Mouse (Mus musculus): ENCODE measurements around the gene Add3.

The Add3 gene

DNA sequence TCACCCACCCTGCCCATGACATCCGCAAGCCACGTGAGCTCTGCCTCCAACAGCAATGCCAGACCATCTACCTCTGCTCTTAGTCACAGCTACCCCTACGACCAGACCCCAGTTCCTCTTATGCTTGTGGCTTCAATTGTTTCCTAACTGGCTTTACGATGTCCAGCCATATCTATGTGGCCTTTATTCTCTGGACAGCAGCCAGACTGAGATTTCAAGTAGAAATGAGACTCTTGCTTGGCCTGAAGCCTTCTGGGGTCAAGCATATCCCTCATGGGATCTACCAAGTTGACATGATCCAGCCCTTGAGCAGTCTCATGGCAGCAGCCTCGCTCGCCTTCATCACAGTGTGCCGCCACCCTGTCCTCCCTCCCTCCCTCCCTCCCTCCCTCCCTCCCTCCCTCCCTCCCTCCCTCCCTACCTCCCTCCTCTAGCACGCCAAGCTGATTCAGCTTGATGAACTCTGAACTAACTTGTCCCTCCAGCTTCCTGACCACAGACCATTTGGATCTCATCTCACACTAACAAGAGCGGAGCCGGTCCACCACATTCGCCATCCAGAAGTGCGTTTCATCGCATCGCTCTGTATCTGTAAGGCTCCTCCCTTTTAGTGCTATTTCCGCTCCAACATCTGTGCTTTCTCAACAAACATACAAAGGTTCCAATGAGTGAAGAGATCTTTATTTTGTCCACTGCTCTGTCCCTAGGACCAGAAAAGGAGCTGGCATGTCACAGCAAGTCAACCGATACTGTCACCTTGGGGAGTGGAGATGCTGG is 9.7 kb upstream of the Add3 start:
- no peak for DNase-seq (ENCODE audit: inconsistent ontology term)

DNA sequence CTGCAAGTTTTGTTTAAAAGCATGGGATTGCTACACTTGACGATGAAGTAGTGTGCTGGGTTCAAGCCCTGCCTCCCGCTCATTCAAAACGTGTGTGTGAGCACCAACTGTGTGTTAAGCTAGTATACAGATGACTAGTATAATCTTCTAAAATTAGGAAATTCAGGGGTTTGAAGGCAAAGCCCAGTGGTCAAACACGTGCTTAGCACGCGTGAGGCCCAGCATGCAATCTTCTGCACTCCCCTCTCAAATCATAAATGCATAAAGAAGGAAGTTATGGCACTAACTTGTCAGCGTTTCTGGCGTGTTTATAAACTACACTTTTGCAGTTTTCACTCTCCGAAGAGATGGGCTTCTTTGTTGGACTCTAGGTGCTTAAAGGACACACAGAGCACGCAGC is 7.8 kb upstream of the Add3 start:
- no peak for DNase-seq (ENCODE audit: inconsistent ontology term)

DNA sequence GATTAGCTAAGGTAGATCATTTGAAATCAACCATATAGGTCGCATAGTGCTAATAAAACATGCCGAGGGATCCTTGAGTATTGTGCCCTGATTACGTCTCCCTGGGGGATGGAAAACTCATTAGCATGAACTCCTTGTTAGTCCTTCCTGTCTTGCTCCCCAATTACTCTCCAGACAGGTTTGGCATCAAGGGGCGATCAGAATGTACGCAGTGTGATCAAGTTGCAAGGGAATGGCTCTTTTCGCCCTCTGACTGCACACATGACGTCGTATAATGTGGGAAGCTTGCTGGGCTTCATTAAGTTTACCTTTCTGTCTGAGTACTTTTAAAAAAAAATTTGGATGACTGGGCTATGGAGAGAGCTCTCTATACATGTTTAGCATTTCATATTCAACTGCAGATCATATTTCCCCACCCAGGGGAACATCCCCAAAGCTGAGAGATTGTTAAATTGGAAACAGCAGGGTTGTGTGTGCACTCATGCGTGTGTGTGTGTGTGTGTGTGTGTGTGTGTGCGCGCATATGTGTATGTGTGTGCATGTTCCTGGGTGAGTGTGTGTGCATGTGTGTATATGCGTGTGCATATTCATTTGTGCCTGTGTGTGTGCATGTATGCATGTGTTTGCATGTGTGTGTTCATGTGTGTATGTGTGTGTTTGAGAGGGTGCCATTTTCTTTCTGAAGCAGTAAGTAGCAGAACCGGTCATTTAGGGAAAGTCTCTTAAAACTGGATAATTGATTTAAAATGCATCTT is 3.7 kb upstream of the Add3 start:
- no peak for DNase-seq (ENCODE audit: inconsistent ontology term)

DNA sequence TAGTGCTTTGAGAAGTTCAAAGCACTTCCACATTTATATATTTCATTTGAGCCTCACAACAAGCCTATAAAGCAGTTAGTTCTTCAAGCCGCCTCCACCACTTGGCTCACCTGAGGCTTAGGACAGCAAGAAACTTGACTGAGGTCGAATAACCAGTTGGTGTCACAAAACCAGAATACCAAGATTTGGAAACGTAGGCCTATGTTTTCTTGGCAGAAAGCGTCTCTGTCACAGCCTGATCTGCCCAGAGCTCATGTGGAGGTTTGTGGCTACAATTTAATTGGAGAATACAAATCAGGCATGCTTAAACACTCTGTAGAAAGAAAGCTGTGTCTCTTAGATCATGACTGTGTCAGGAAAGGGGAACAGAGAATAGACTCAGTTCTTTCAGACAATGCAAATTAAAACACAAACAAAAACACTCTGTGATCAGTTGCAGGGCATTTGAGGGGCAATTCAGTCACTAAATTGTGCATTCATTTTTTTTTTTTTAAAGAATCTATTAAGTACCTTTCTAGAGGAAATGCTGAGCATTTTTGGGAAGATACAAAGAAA is 3.0 kb upstream of the Add3 start:
- peak; percentile 81 for DNase-seq (ENCODE audit: inconsistent ontology term)

DNA sequence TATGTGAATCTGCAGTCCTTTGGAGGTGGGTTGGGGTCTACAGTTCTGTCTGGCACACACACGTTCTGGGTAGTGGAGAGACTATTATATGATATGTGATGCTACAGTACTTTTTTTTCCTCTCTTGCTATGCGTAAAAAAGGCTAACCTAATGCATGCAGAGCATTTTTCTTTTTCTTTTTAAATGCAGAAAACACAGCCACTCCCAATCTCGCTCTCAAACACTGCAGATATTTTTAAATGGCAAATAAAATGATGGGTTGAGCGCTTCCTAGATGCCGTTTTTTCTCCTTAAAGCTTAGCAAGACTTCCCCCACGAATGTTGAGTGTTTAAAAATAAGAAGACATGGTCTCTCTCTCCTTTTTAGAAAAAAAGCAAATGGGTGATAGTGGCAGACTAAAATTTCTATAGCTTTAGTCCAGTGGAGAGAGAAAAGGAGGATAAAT is 584 bp downstream of the Add3 start:
- DNase-seq (ENCODE audit: inconsistent ontology term) = peak; percentile 22

DNA sequence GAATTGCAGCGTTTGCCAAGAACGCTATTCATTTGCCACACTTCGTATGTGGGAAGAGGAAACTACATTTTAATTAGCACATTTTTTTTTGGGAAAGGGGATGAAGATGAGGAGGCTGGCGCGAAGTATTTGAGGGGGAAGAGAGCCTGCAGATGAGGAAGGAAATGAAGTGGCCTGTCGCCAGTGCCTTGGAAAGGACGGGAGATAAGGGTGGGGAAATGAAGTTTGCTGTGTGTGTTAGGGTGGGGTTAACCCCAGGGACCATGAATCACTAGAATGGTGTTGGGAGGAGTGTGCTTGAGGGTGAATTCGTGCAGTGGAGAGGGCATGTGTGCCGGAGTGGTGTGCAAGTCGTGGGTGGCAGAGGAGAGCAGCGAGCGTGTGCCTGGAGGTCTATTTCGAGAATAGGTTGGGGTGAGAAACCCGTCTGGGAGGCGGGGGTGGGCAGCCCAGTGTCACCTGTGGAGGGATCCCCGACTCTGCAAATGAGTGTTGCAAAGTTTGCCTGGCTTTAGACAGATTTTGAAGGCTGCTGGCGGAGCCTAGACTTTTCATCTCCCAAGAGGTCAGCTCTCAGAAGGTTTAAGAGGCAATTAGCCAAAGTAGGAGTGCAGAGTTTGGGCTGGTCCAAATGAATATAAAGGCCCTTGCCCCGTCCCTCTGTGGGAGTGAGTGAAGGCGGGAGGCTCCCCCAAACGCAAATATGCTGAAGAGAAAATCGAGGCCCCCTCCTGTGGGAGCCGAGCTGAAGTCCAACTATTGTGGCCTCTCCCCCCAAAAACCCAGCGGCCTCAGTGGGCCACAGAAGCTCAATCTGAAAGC is 1.2 kb downstream of the Add3 start:
- no peak for DNase-seq (ENCODE audit: inconsistent ontology term)

DNA sequence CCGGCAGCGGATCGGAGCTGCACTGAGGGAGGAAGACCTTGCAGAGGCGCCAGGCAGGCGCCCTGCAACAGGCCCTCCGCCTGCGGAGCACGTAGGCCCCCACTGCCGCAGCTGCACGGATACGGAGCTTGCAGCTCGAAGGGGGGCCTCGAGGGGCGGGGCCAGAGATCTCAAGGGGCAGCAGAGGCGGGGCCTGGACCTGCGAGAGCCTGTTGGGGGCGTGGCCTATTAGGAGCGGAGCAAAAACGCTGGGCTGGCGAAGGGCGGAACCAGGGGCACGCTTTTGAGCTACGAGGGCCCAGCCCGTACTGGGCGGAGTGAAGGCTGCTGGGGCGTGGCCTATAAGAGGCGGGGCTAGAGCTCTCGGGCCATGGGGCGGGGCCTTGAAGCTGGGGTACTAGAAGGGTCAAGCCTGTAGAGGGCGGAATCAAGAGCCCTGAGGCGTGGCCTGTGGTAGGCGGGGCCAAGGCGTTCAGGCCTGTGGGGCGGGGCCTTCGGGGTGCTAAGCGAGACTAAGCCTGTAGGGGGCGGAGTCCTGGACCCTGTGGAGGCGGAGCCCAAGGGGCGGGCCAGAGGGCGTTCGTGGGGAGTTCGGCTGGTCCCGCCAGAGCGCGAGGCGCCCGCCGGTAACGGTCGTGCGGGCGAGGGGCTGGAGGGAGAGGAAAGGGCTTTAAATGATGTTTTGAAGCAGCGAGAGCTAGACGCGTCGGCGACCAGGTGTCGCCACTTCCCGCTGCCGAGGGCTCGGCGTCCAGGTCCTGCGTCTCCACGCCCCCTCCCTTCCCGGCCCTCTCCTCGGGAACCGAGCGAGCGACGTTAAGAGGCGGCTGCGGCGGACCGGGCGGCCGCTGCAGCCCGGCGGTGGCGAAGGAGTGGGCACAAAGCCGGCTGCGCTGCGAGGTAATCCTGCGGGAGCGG is 2.2 kb downstream of the Add3 start:
- peak; percentile 100 for DNase-seq (ENCODE audit: inconsistent ontology term)

DNA sequence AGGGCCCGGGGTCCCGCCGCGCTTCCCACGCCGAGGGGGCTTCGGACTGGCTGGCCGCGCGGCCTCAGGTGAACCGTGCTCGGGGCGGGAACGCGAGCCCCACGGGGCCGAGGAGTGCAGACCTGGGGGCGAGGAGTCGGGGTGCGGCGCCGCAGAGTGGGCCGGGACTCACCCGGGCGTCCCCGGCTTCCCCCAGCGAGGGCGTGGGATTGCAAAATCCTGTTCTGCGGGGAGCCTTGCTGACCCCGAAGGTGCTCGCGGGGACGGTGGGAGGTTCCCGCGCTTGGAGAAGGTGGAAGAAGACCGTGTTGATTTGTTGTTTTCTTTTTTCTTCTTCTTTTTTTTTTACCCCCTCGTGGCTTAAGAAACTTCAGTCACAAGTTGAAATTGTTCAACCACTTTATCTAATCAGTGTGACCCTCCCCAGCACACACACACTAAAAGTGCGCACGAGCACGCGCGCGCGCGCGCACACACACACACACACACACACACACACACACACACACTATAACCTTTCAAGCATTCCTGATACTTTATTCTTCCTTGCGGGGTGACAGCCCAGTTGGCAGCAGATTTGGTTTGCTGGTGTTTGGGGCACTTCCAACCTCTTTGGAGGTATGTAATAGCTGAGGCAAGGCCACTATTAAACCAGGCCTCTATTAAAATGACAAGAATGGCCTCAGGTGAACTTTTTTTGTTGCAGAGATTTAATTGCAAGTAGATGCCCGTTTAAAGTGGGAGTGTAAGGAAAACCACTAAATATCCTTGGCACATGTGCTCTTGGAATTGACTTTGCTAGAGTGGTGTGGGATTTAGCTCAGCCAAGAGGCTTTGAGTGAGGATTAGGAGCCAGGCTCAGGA is 3.1 kb downstream of the Add3 start:
- peak; percentile 48 for DNase-seq (ENCODE audit: inconsistent ontology term)

DNA sequence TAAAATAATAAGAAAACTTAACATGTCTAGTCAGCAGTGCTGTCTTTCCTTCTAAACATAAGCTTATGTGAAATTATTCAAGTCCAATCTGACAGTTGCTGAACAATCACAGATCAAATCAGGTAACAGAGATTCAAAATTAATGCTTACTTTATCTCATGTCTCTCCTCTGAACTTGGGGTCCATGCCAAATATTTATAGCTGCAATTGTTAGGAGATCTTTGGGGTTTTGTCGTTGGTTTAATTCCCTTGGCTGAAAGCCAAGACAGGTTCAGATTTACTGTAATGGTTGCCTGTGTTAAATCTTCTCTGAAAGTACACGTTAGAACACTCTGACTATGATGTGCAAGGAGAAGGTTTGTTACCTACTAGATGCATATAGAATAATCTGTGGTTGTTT is 4.8 kb downstream of the Add3 start:
- no peak for DNase-seq (ENCODE audit: inconsistent ontology term)

DNA sequence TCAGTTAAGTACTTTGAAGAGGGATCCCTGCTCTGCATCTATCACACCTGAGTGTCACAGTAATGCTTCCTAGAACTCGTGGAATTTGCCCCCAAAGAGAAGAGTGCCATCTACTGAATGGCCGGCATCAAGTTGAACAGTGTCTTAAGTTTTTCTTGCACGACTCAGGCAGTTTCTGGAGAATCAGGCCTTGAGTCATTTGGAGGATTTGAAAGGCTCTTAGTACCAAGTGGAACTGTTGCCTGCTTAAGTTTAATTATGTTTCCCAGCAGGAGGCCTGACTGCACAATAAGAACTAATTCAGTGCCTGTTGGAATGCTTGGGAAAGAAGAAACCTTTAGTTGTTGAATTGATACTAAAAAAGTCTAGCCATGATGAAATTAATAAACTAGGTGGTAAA is 9.1 kb downstream of the Add3 start:
- peak; percentile 64 for DNase-seq (ENCODE audit: inconsistent ontology term)

DNA sequence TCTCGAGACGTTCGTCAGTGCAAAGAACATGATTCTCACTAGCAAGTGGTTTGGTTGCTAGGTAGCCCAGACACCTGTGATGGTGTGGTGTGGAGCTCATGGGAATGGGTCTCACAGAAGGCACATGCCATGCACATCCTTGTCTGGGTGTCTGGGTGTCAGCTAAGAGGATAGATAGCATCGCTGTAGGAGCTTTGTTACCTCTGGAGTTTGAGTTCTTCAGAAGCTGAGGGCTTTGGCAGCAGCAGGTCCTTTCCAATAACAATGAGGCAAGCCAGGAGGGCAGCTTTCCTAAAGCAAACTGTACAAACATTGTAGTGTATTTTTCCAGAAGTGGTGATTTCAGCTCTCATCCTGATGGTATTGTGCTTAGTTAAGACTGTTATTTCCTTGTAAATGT is 12.2 kb downstream of the Add3 start:
- DNase-seq (ENCODE audit: inconsistent ontology term) = no peak

DNA sequence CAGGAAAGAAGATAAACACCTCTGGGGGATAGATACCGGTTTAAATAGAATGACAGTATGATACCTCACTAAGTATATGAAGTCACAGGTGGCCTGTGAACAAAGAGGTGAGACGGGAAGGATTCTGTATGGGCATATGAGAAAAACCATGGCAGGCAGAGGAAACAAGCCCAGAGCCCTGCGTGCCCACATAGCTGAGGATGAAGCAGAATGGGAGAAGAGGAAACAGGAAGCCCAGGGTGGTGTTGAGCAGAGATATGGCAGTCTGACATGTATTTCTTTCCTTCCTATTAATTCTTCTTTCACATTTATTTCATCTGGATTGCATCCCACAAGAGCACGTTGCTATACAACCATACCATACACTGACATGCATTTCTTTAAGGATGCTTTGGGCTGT is 12.9 kb downstream of the Add3 start:
- no peak for DNase-seq (ENCODE audit: inconsistent ontology term)

DNA sequence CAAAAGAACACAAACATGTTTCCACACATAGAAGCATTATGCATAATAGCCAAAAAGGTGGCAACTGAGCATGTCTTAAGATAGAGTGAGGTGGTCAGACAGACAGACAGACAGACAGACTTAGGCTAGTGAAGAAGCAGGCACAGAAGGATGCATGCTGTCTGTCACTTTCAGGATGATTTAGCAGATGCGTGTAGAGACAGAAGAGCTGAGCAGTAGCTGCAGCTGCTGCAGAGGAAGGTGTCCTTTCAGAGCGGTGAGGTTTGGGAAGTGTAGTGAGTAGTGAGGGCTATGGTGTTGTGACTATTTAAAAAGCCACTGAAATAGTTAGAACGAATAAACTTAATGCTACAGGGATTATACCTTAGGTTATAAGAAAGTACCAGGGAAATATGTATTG is 13.9 kb downstream of the Add3 start:
- DNase-seq (ENCODE audit: inconsistent ontology term) = no peak

DNA sequence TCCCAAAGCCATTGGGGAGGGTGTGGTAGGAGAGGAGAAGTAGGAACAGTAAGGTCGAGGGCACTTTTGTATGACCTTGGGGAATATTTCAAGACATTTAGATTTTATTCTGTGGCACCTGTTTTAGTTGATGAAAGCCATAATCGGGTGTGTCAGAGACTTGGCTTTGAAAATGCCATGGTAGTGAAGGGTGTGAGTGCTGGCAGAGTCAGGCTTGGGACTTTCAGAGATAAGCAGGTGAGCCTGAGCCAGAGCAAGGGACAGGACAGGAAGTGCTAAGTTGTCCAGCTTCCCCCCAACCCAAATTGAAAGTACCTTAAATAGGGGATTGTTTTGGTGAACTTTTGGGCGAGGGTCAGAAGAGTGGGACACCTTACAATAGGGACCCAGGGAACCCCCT is 16.1 kb downstream of the Add3 start:
- DNase-seq (ENCODE audit: inconsistent ontology term) = no peak

DNA sequence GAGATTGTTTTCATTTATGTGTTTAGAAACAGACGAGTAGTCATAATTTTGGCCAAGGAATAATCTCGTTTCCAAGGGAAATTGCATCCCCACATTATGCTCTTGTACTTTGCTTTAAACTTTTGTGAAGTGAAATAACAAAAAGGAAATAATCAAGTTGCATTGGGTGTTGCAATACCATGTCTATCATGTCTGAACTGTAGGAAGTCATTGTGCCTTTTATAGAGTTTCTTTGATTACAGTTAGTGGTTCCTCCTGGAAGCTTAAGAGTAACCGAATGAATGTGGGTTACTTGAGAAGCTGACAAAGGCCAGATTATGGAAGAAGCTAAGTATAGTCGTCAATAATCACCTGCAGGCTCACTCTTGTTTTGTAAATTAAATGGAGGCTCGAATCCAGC is 16.9 kb downstream of the Add3 start:
- no peak for DNase-seq (ENCODE audit: inconsistent ontology term)

DNA sequence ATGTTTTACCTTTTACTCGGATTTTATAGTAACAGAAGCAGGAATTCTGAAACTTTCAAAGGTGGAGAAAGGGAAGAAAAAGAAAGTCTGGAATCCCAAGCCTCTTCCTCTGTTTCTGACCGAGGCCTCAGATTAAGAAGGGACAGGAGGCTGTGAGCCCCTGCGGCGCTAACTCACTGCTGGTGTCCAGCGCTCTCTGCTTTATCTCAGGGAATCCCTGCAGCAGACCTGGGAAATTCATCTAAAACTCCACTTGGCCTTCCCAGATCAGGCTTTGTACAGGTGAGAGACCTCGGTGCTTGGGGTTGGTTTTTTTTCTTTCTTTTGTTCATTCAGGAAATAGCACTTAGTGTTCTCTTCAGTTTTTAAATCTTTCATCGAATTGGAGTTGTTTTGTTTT is 19.1 kb downstream of the Add3 start:
- DNase-seq (ENCODE audit: inconsistent ontology term) = no peak

DNA sequence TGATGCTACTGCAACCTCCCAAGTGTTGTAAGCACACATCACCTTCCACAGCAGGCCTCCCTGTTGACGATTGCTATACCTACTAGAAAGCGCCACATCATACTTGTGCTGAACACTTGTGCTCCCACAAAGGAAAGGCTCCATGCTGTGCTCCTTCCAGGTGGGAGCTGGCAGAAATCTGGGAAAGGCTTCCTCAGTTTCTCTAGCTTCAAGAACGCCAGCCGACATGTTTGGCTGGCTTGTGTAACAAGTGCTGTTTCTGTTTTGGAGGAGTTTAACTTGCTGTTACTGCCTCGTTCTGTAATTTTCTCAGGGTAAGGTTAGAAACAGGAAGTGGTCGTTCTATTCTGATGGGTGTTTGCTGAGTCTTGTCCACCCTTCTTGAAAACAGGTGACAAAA is 22.7 kb downstream of the Add3 start:
- no peak for DNase-seq (ENCODE audit: inconsistent ontology term)

DNA sequence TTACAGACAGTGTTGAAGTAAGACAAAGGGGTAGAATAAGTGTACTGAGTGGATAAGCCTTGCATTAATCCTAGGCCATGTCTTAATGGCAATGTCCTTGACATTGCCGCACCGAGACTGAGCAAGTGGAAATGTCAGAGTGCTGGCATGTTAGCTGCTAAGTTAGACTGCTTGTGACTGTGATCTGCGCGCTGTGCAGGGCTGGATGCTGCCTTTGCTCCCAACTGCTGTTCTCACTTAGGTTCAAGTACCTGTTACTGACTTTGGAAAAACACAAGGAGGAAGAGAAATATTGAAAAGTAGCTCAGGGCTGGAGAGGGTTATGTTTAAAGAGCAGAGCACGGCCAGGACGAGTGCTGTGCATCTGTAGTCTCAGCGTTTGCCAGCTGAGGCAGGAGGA is 24.4 kb downstream of the Add3 start:
- no peak for DNase-seq (ENCODE audit: inconsistent ontology term)

DNA sequence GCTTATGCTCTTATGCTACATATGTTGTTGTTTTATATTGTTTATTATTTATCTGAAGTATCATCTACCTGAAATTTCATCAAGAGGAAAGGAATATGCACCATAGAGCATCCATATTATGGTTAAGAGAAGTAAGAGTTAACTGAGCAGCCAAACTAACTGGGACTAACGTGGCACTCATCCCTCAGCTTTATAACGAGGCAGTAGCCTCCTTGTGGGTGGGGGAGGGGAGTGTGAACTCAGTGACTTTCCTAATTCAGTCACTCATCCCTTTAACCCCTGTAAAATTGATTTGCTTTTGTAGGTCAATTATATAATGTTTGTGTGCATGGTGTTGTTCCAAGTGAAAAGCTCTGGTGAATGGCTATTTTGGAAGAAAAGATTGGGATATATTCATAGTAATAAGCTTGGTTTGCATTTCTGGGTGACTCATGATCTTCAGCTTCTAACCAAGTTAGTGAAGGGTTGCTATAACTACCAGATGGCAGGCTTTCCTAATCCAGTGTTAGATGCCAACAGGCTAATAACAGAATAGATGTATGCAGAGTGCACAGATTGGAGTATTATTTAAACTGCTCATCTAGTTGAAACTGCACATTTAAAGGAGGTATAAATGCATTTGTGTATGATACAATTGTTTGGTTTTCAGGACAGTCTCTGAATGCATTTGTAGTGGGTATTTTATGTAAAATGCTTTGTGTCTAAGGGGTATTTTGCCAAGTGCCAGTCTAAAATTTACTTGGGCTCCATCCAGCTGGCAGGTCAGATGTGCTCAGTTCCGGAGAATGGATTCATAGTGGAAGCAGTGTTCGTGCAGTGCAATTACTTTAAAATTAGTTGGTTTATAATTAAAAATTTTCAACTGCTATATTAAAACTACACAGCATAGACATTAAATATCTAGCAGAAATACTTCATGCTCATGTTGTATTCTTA is 25.3 kb downstream of the Add3 start:
- peak; percentile 86 for DNase-seq (ENCODE audit: inconsistent ontology term)

Data from Muller cell, postnatal 12 days (primary cell).